Mouse (Mus musculus) ES-Bruce4 (cell line): ENCODE measurements around the gene Arl15.

ENCODE experiments used
- CTCF ChIP-seq: IDR thresholded peaks from one replicate; pipeline ENCODE4 v1.8.1; 2011; ENCODE audit warnings: low read depth, low read length
- POLR2A ChIP-seq: IDR thresholded peaks from one replicate; pipeline ENCODE4 v1.8.1; 2011; ENCODE audit warnings: low read length; ENCODE audit not compliant: insufficient read depth

DNA sequence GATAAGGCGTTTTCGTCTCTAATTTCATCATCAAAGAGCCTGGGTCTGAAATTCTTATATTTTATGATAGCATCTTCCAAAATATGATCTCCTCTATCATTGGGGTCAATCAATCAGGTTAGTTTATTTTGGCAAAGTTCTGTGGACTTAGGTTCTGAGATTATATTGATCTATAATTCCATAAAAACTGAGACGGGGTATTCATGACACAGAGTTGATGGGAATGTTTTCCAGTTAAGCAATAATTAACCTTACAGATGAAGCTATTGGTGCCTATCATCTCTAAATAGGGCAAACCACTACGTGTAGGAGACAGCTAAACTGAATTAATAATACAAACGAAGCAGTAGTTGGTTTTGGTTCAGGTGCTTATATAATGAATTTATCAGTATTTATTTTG lies 292.5 kb downstream of the Arl15 start:
- TF ChIP-seq CTCF: no peak
- no peak for TF ChIP-seq POLR2A
